Mouse (Mus musculus) lung, adult 2 months (tissue): Measurements from ENCODE around the gene Kcnj10.

Source experiments
- CTCF ChIP-seq: fragments of 200-500 bp; IDR thresholded peaks from 2 replicates; pipeline ENCODE4 v1.5.1; 2011; ENCODE audit warnings: mild to moderate bottlenecking, low read length, control low read depth; ENCODE audit not compliant: insufficient read depth
- POLR2A ChIP-seq: fragments of 200-500 bp; IDR thresholded peaks from 2 replicates; pipeline ENCODE4 v1.6.1; 2011; ENCODE audit warnings: low read depth, mild to moderate bottlenecking, control low read depth, low read length, borderline replicate concordance; ENCODE audit errors: extremely low read depth

DNA sequence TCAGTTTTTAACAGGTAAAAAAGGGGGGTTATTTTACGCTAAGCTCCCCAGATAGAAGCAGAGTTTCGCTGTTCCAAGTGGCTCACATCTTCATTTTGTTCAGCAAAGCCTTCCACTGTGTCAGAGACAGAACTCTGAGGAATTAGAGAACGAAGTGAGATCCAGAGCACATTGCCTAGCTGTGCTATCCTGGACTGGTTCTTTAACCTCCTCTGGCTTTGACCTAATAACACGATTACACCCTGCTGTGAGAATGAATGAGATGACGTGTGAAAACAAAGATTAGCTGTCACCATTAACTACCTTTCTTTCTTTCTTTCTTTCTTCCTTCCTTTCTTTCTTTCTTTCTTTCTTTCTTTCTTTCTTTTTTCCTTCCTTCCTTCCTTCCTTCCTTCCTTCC lies 68.4 kb downstream of the Kcnj10 start:
- TF ChIP-seq POLR2A = no peak
- TF ChIP-seq CTCF = no peak
